Mouse (Mus musculus): ENCODE measurements at regions not wholly inside any gene's neighbourhood (a gene's known extent, or its start where the extent isn't known, plus 50 kb on each side); places are given as distances from the start of the nearest gene placed in this dataset.

- Histone ChIP-seq H3K9me3 (ENCODE audit: control insufficient read depth, low read length) (no peaks in the 10 kb centered on the region), H3K27ac (replicated peaks in 1 of 2; ENCODE audit: control insufficient read depth in 1 of 2, insufficient read depth in 1 of 2, low read depth in 2 of 2, low read length in 2 of 2) (no peak overlapping the region), H3K4me1 (ENCODE audit: control insufficient read depth in 2 of 2, insufficient read depth in 2 of 2, low read length in 2 of 2) (no peaks in the 10 kb centered on the region), H3K27me3 (ENCODE audit: control insufficient read depth, insufficient read depth, low read length) (no peaks in the 10 kb centered on the region), H3K4me3 (ENCODE audit: control insufficient read depth in 1 of 2, insufficient read depth in 1 of 2, low read depth in 1 of 2, low read length in 2 of 2) (no peak overlapping the region), H3K4me2 (ENCODE audit: low read length) (no peak overlapping the region), H3K36me3 (ENCODE audit: control insufficient read depth, insufficient read depth, low read length) (no peaks in the 10 kb centered on the region), H3K9ac (ENCODE audit: low read length) (no peak overlapping the region)
- ATAC-seq (ENCODE audit: insufficient number of reproducible peaks, insufficient read depth, low FRiP score, low read depth): no peak
- 69% methylated on average over 13 of the region's 13 CpGs for WGBS
Observed at GRCm38 (mm10) chr3:144078198-144078935, 126.7 kb downstream of the Lmo4 start.

- H3K4me1 ChIP-seq (ENCODE audit: control insufficient read depth in 2 of 2, insufficient read depth in 2 of 2, low read length in 2 of 2): no peaks in the 10 kb centered on the region
- H3K9me3 ChIP-seq (ENCODE audit: control insufficient read depth, low read length): no peaks in the 10 kb centered on the region
- no peak overlapping the region for H3K27ac ChIP-seq (replicated peaks in 1 of 2; ENCODE audit: control insufficient read depth in 1 of 2, insufficient read depth in 1 of 2, low read depth in 2 of 2, low read length in 2 of 2)
- no peak overlapping the region for H3K4me3 ChIP-seq (ENCODE audit: control insufficient read depth in 1 of 2, insufficient read depth in 1 of 2, low read depth in 1 of 2, low read length in 2 of 2)
- H3K4me2 ChIP-seq (ENCODE audit: low read length): no peak overlapping the region
- H3K9ac ChIP-seq (ENCODE audit: low read length): no peak overlapping the region
- ATAC-seq (ENCODE audit: insufficient number of reproducible peaks, insufficient read depth, low FRiP score, low read depth): no peak
- H3K27me3 ChIP-seq (ENCODE audit: control insufficient read depth, insufficient read depth, low read length): no peaks in the 10 kb centered on the region
- no peaks in the 10 kb centered on the region for H3K36me3 ChIP-seq (ENCODE audit: control insufficient read depth, insufficient read depth, low read length)
- WGBS: 79% methylated on average over 10 of the region's 10 CpGs
Observed at GRCm38 (mm10) chr3:144069979-144070540, 135.0 kb downstream of the Lmo4 start.

- no peaks in the 10 kb centered on the region for H3K9me3 ChIP-seq (ENCODE audit: control insufficient read depth, low read length)
- no peaks in the 10 kb centered on the region for H3K27me3 ChIP-seq (ENCODE audit: control insufficient read depth, insufficient read depth, low read length)
- H3K27ac ChIP-seq (replicated peaks in 1 of 2; ENCODE audit: control insufficient read depth in 1 of 2, insufficient read depth in 1 of 2, low read depth in 2 of 2, low read length in 2 of 2): no peak overlapping the region
- WGBS: 85% methylated on average over 3 of the region's 3 CpGs
- H3K4me3 ChIP-seq (ENCODE audit: control insufficient read depth in 1 of 2, insufficient read depth in 1 of 2, low read depth in 1 of 2, low read length in 2 of 2): no peak overlapping the region
- no peak overlapping the region for H3K9ac ChIP-seq (ENCODE audit: low read length)
- no peaks in the 10 kb centered on the region for H3K4me1 ChIP-seq (ENCODE audit: control insufficient read depth in 2 of 2, insufficient read depth in 2 of 2, low read length in 2 of 2)
- H3K4me2 ChIP-seq (ENCODE audit: low read length): no peak overlapping the region
- no peak for ATAC-seq (ENCODE audit: insufficient number of reproducible peaks, insufficient read depth, low FRiP score, low read depth)
- no peaks in the 10 kb centered on the region for H3K36me3 ChIP-seq (ENCODE audit: control insufficient read depth, insufficient read depth, low read length)
Observed at GRCm38 (mm10) chr3:144067016-144067415, 138.0 kb downstream of the Lmo4 start.

- no peaks in the 10 kb centered on the region for H3K9me3 ChIP-seq (ENCODE audit: control insufficient read depth, low read length)
- no peak overlapping the region for H3K9ac ChIP-seq (ENCODE audit: low read length)
- no peaks in the 10 kb centered on the region for H3K36me3 ChIP-seq (ENCODE audit: control insufficient read depth, insufficient read depth, low read length)
- H3K27me3 ChIP-seq (ENCODE audit: control insufficient read depth, insufficient read depth, low read length): no peaks in the 10 kb centered on the region
- 0 out of 4 replicates have a peak overlapping the region, but pooled peaks of 1 of the 2 experiments have one; percentile 14 for H3K27ac ChIP-seq (replicated peaks in 1 of 2; ENCODE audit: control insufficient read depth in 1 of 2, insufficient read depth in 1 of 2, low read depth in 2 of 2, low read length in 2 of 2)
- peaks cover 0 to 12% of the 10 kb centered on the region in 2 experiments; a peak in 2 of 4 replicates for H3K4me1 ChIP-seq (ENCODE audit: control insufficient read depth in 2 of 2, insufficient read depth in 2 of 2, low read length in 2 of 2)
- peak; percentile 43; the same call in 1 of the 2 replicates for ATAC-seq (ENCODE audit: insufficient number of reproducible peaks, insufficient read depth, low FRiP score, low read depth)
- WGBS: 18% methylated on average over 4 of the region's 4 CpGs
- no peak overlapping the region for H3K4me2 ChIP-seq (ENCODE audit: low read length)
- no peak overlapping the region for H3K4me3 ChIP-seq (ENCODE audit: control insufficient read depth in 1 of 2, insufficient read depth in 1 of 2, low read depth in 1 of 2, low read length in 2 of 2)
Observed at GRCm38 (mm10) chr3:144058106-144058505, 146.9 kb downstream of the Lmo4 start.

- H3K27ac ChIP-seq (replicated peaks in 1 of 2; ENCODE audit: control insufficient read depth in 1 of 2, insufficient read depth in 1 of 2, low read depth in 2 of 2, low read length in 2 of 2): no peak overlapping the region
Observed at GRCm38 (mm10) chr3:144050341-144050740, 154.7 kb downstream of the Lmo4 start.

GRCm38 (mm10) chr3:144049270-144049669, 155.8 kb downstream of the Lmo4 start:
- Histone ChIP-seq H3K9ac (ENCODE audit: low read length) (no peak overlapping the region), H3K4me2 (ENCODE audit: low read length) (no peak overlapping the region), H3K4me1 (ENCODE audit: control insufficient read depth in 2 of 2, insufficient read depth in 2 of 2, low read length in 2 of 2) (no peaks in the 10 kb centered on the region; a peak in 1 of 4 replicates), H3K27ac (replicated peaks in 1 of 2; ENCODE audit: control insufficient read depth in 1 of 2, insufficient read depth in 1 of 2, low read depth in 2 of 2, low read length in 2 of 2) (no peak overlapping the region), H3K9me3 (ENCODE audit: control insufficient read depth, low read length) (no peaks in the 10 kb centered on the region), H3K4me3 (ENCODE audit: control insufficient read depth in 1 of 2, insufficient read depth in 1 of 2, low read depth in 1 of 2, low read length in 2 of 2) (no peak overlapping the region), H3K27me3 (ENCODE audit: control insufficient read depth, insufficient read depth, low read length) (no peaks in the 10 kb centered on the region), H3K36me3 (ENCODE audit: control insufficient read depth, insufficient read depth, low read length) (no peaks in the 10 kb centered on the region)
- no peak for ATAC-seq (ENCODE audit: insufficient number of reproducible peaks, insufficient read depth, low FRiP score, low read depth)
- 71% methylated on average over 4 of the region's 4 CpGs for WGBS

More at GRCm38 (mm10) chr3:144050341-144050740, 154.7 kb downstream of the Lmo4 start:
- Histone ChIP-seq H3K4me3 (ENCODE audit: control insufficient read depth in 1 of 2, insufficient read depth in 1 of 2, low read depth in 1 of 2, low read length in 2 of 2) (no peak overlapping the region), H3K36me3 (ENCODE audit: control insufficient read depth, insufficient read depth, low read length) (no peaks in the 10 kb centered on the region), H3K9me3 (ENCODE audit: control insufficient read depth, low read length) (no peaks in the 10 kb centered on the region), H3K4me2 (ENCODE audit: low read length) (no peak overlapping the region), H3K9ac (ENCODE audit: low read length) (no peak overlapping the region), H3K4me1 (ENCODE audit: control insufficient read depth in 2 of 2, insufficient read depth in 2 of 2, low read length in 2 of 2) (no peaks in the 10 kb centered on the region; a peak in 1 of 4 replicates), H3K27me3 (ENCODE audit: control insufficient read depth, insufficient read depth, low read length) (no peaks in the 10 kb centered on the region)
- no peak for ATAC-seq (ENCODE audit: insufficient number of reproducible peaks, insufficient read depth, low FRiP score, low read depth)
- WGBS: 87% methylated on average over 4 of the region's 4 CpGs

GRCm38 (mm10) chr3:144044366-144044765, 160.7 kb downstream of the Lmo4 start:
- Histone ChIP-seq H3K4me2 (ENCODE audit: low read length) (no peak overlapping the region), H3K9ac (ENCODE audit: low read length) (no peak overlapping the region), H3K27me3 (ENCODE audit: control insufficient read depth, insufficient read depth, low read length) (no peaks in the 10 kb centered on the region), H3K9me3 (ENCODE audit: control insufficient read depth, low read length) (no peaks in the 10 kb centered on the region), H3K4me1 (ENCODE audit: control insufficient read depth in 2 of 2, insufficient read depth in 2 of 2, low read length in 2 of 2) (no peaks in the 10 kb centered on the region), H3K27ac (replicated peaks in 1 of 2; ENCODE audit: control insufficient read depth in 1 of 2, insufficient read depth in 1 of 2, low read depth in 2 of 2, low read length in 2 of 2) (no peak overlapping the region), H3K4me3 (ENCODE audit: control insufficient read depth in 1 of 2, insufficient read depth in 1 of 2, low read depth in 1 of 2, low read length in 2 of 2) (no peak overlapping the region), H3K36me3 (ENCODE audit: control insufficient read depth, insufficient read depth, low read length) (no peaks in the 10 kb centered on the region)
- ATAC-seq (ENCODE audit: insufficient number of reproducible peaks, insufficient read depth, low FRiP score, low read depth): no peak
- 87% methylated on average over 2 of the region's 2 CpGs for WGBS

Measured in heart, embryonic 14.5 days (tissue).